Mouse (Mus musculus) heart, embryonic 13.5 days (tissue): ENCODE data around the gene Ccdc167. TPM values are rescaled to one million over a fixed set of nuclear protein-coding genes. Genes with fewer than 3 reads are reported as not detected.

Experiments
- ATAC-seq: fragments of 200-750 bp; cut with Nextera tagmentation; 2 replicates; pipeline ENCODE4 v1.8.0; 2017; ENCODE audit warnings: moderate TSS enrichment; ENCODE audit not compliant: insufficient number of reproducible peaks, low FRiP score, low TSS enrichment; ENCODE audit errors: extremely low read depth
- H3K27ac ChIP-seq: fragments of 300-500 bp; sonication (generic); replicated peaks from 2 replicates; pipeline ENCODE4 v1.5.1; 2015; ENCODE audit warnings: moderate library complexity, mild to moderate bottlenecking, inconsistent platforms
- H3K27me3 ChIP-seq: fragments of 300-500 bp; sonication (generic); replicated peaks from 2 replicates; pipeline ENCODE4 v1.6.1; 2015; ENCODE audit warnings: mild to moderate bottlenecking, inconsistent platforms
- H3K36me3 ChIP-seq: fragments of 300-500 bp; sonication (generic); 2 replicates; pipeline ENCODE4 v1.6.1; 2015; ENCODE audit warnings: mild to moderate bottlenecking, inconsistent platforms
- H3K4me1 ChIP-seq: fragments of 300-500 bp; sonication (generic); 2 replicates; pipeline ENCODE4 v1.6.1; 2015; ENCODE audit warnings: inconsistent platforms
- H3K4me2 ChIP-seq: fragments of 300-500 bp; sonication (generic); 2 replicates; pipeline ENCODE4 v1.6.1; 2015; ENCODE audit warnings: inconsistent platforms, mild to moderate bottlenecking, moderate library complexity
- H3K4me3 ChIP-seq: fragments of 300-500 bp; sonication (generic); 2 replicates; pipeline ENCODE4 v1.5.1; 2015; ENCODE audit warnings: moderate library complexity, mild to moderate bottlenecking, inconsistent platforms
- H3K9ac ChIP-seq: fragments of 300-500 bp; sonication (generic); 2 replicates; pipeline ENCODE4 v1.6.1; 2015; ENCODE audit warnings: inconsistent platforms, mild to moderate bottlenecking, moderate library complexity
- H3K9me3 ChIP-seq: fragments of 300-500 bp; sonication (generic); 2 replicates; pipeline ENCODE4 v1.6.1; 2016; ENCODE audit warnings: inconsistent platforms
- WGBS: fragments of 180-500 bp; shearing (Covaris S2); methylation state at CpG from one replicate; pipeline ENCODE4 v1.1.7; 2015; ENCODE audit warnings: mixed read lengths; 5-methylcytosine and 5-hydroxymethylcytosine counted together
- polyA plus RNA-seq: library from polyadenylated mRNA; unstranded; fragments of >200 nt; fragmentation: Nextera tagmentation; extraction: Ambion mirVana; gene quantifications from 2 replicates; pipeline ENCODE4 v1.2.1, GENCODE M21; 2015

Ccdc167 gene
- polyA plus RNA-seq, 1 experiment from 2014 or later: 14.4 TPM

GRCm38 (mm10) chr17:29700573-29700972 is 16.3 kb downstream of the Ccdc167 start:
- H3K4me2 ChIP-seq: no peak overlapping the region
- no peak overlapping the region for H3K9ac ChIP-seq
- H3K4me3 ChIP-seq: no peak overlapping the region
- no peak overlapping the region for H3K27ac ChIP-seq
- no peaks in the 10 kb centered on the region for H3K27me3 ChIP-seq
- peaks cover 96% of the 10 kb centered on the region for H3K36me3 ChIP-seq
- H3K9me3 ChIP-seq: no peaks in the 10 kb centered on the region
- ATAC-seq: no peak
- H3K4me1 ChIP-seq: peaks cover 6% of the 10 kb centered on the region
- 90% methylated on average over 7 of the region's 7 CpGs for WGBS

GRCm38 (mm10) chr17:29698421-29698820 is 18.4 kb downstream of the Ccdc167 start:
- Histone ChIP-seq H3K27ac (no peak overlapping the region), H3K36me3 (peaks cover 98% of the 10 kb centered on the region), H3K9ac (no peak overlapping the region), H3K4me2 (no peak overlapping the region), H3K4me1 (peaks cover 4% of the 10 kb centered on the region; the same call in 1 of the 2 replicates), H3K27me3 (no peaks in the 10 kb centered on the region), H3K4me3 (no peak overlapping the region), H3K9me3 (no peaks in the 10 kb centered on the region)
- WGBS: 85% methylated on average over 6 of the region's 6 CpGs
- ATAC-seq: no peak

- no peak for ATAC-seq
- H3K4me1 ChIP-seq: no peaks in the 10 kb centered on the region
- no peak overlapping the region for H3K4me2 ChIP-seq
- no peaks in the 10 kb centered on the region for H3K9me3 ChIP-seq
- 97% methylated on average over 8 of the region's 8 CpGs for WGBS
- H3K27ac ChIP-seq: no peak overlapping the region
- no peak overlapping the region for H3K4me3 ChIP-seq
- no peaks in the 10 kb centered on the region for H3K27me3 ChIP-seq
- peaks cover 95% of the 10 kb centered on the region for H3K36me3 ChIP-seq
- H3K9ac ChIP-seq: no peak overlapping the region
Measured at GRCm38 (mm10) chr17:29696940-29697339, 19.9 kb downstream of the Ccdc167 start.

GRCm38 (mm10) chr17:29694516-29694915 is 22.3 kb downstream of the Ccdc167 start:
- Histone ChIP-seq H3K9me3 (no peaks in the 10 kb centered on the region), H3K9ac (no peak overlapping the region), H3K4me2 (no peak overlapping the region), H3K4me3 (no peak overlapping the region), H3K36me3 (peaks cover 95% of the 10 kb centered on the region), H3K27me3 (no peaks in the 10 kb centered on the region), H3K27ac (no peak overlapping the region), H3K4me1 (no peaks in the 10 kb centered on the region)
- no peak for ATAC-seq
- 91% methylated on average over 4 of the region's 4 CpGs for WGBS

GRCm38 (mm10) chr17:29693571-29693970 is 23.3 kb downstream of the Ccdc167 start:
- H3K36me3 ChIP-seq: peaks cover 95% of the 10 kb centered on the region
- no peak overlapping the region for H3K9ac ChIP-seq
- H3K4me2 ChIP-seq: no peak overlapping the region
- 78% methylated on average over 2 of the region's 2 CpGs for WGBS
- no peak overlapping the region for H3K27ac ChIP-seq
- H3K4me3 ChIP-seq: no peak overlapping the region
- H3K9me3 ChIP-seq: no peaks in the 10 kb centered on the region
- H3K4me1 ChIP-seq: peaks cover 3% of the 10 kb centered on the region
- ATAC-seq: no peak
- H3K27me3 ChIP-seq: no peaks in the 10 kb centered on the region

GRCm38 (mm10) chr17:29692827-29693226 is 24.0 kb downstream of the Ccdc167 start:
- Histone ChIP-seq H3K4me1 (peaks cover 10% of the 10 kb centered on the region), H3K27ac (no peak overlapping the region), H3K4me3 (no peak overlapping the region), H3K27me3 (no peaks in the 10 kb centered on the region), H3K9me3 (no peaks in the 10 kb centered on the region), H3K9ac (no peak overlapping the region), H3K4me2 (no peak overlapping the region), H3K36me3 (peaks cover 95% of the 10 kb centered on the region)
- ATAC-seq: no peak
- WGBS: 79% methylated on average over 2 of the region's 2 CpGs

- ATAC-seq: no peak
- Histone ChIP-seq H3K36me3 (peaks cover 97% of the 10 kb centered on the region), H3K4me2 (no peak overlapping the region), H3K27me3 (no peaks in the 10 kb centered on the region), H3K4me3 (no peak overlapping the region), H3K9ac (no peak overlapping the region), H3K4me1 (peaks cover 32% of the 10 kb centered on the region), H3K27ac (no peak overlapping the region), H3K9me3 (no peaks in the 10 kb centered on the region)
- WGBS: 63% methylated on average over 6 of the region's 6 CpGs
Measured at GRCm38 (mm10) chr17:29690257-29690656, 26.6 kb downstream of the Ccdc167 start.

GRCm38 (mm10) chr17:29688610-29689009 is 28.2 kb downstream of the Ccdc167 start:
- Histone ChIP-seq H3K36me3 (peaks cover 97% of the 10 kb centered on the region), H3K27me3 (no peaks in the 10 kb centered on the region), H3K9me3 (no peaks in the 10 kb centered on the region), H3K4me2 (no peak overlapping the region), H3K9ac (no peak overlapping the region), H3K27ac (peak overlapping the region; percentile 89), H3K4me3 (no peak overlapping the region), H3K4me1 (peaks cover 44% of the 10 kb centered on the region)
- no peak for ATAC-seq
- WGBS: 87% methylated on average over 10 of the region's 10 CpGs

- no peaks in the 10 kb centered on the region for H3K9me3 ChIP-seq
- peak overlapping the region; percentile 51 for H3K9ac ChIP-seq
- H3K4me3 ChIP-seq: no peak overlapping the region
- 46% methylated on average over 6 of the region's 6 CpGs for WGBS
- no peak for ATAC-seq
- H3K4me2 ChIP-seq: peak overlapping the region; percentile 36
- H3K27ac ChIP-seq: peak overlapping the region; percentile 89
- peaks cover 99% of the 10 kb centered on the region for H3K36me3 ChIP-seq
- H3K4me1 ChIP-seq: peaks cover 54% of the 10 kb centered on the region
- no peaks in the 10 kb centered on the region for H3K27me3 ChIP-seq
Measured at GRCm38 (mm10) chr17:29687373-29687772, 29.5 kb downstream of the Ccdc167 start.

GRCm38 (mm10) chr17:29686771-29687170 is 30.1 kb downstream of the Ccdc167 start:
- Histone ChIP-seq H3K4me3 (no peak overlapping the region), H3K9me3 (no peaks in the 10 kb centered on the region), H3K4me2 (no peak overlapping the region), H3K27me3 (no peaks in the 10 kb centered on the region), H3K36me3 (peaks cover 100% of the 10 kb centered on the region), H3K9ac (0 out of 2 replicates have a peak overlapping the region, but pooled peaks have one; percentile 19), H3K4me1 (peaks cover 54% of the 10 kb centered on the region), H3K27ac (peak overlapping the region; percentile 89; the same call in 1 of the 2 replicates)
- WGBS: 81% methylated on average over 5 of the region's 5 CpGs
- ATAC-seq: no peak

- H3K4me3 ChIP-seq: no peak overlapping the region
- no peak overlapping the region for H3K4me2 ChIP-seq
- peaks cover 98% of the 10 kb centered on the region for H3K36me3 ChIP-seq
- no peak for ATAC-seq
- H3K4me1 ChIP-seq: peaks cover 68% of the 10 kb centered on the region
- no peaks in the 10 kb centered on the region for H3K27me3 ChIP-seq
- no peak overlapping the region for H3K27ac ChIP-seq
- H3K9ac ChIP-seq: peak overlapping the region; percentile 28; the same call in 1 of the 2 replicates
- H3K9me3 ChIP-seq: no peaks in the 10 kb centered on the region
- 47% methylated on average over 4 of the region's 4 CpGs for WGBS
Measured at GRCm38 (mm10) chr17:29684275-29684674, 32.6 kb downstream of the Ccdc167 start.

GRCm38 (mm10) chr17:29683127-29683526 is 33.7 kb downstream of the Ccdc167 start:
- no peak for ATAC-seq
- Histone ChIP-seq H3K9me3 (no peaks in the 10 kb centered on the region), H3K4me2 (no peak overlapping the region), H3K27me3 (no peaks in the 10 kb centered on the region), H3K27ac (no peak overlapping the region), H3K4me1 (peaks cover 60% of the 10 kb centered on the region), H3K9ac (no peak overlapping the region), H3K36me3 (peaks cover 98% of the 10 kb centered on the region), H3K4me3 (no peak overlapping the region)
- 42% methylated on average over 2 of the region's 2 CpGs for WGBS
